Mouse (Mus musculus): ENCODE data around the gene Gss. TPM values are rescaled to one million over a fixed set of nuclear protein-coding genes. Genes with fewer than 3 reads are reported as not detected.
A peak's percentile ranks its signal among the peaks of the same experiment; 100 is the strongest.

Gene Gss
- polyA plus RNA-seq, 1 experiment from 2014 or later = 28.0 TPM

GRCm38 (mm10) chr2:155537761-155538462 lies 54.7 kb downstream of the Gss start:
- H3K9ac ChIP-seq = no peak overlapping the region
- ATAC-seq (ENCODE audit: insufficient number of reproducible peaks, insufficient read depth, low FRiP score, low TSS enrichment) = no peak
- H3K4me3 ChIP-seq = no peak overlapping the region
- 80% methylated on average over 5 of the region's 5 CpGs for whole genome bisulfite sequencing
- H3K27ac ChIP-seq = no peak overlapping the region
- no peaks in the 10 kb centered on the region for H3K4me1 ChIP-seq
- no peaks in the 10 kb centered on the region for H3K9me3 ChIP-seq
- no peak overlapping the region for H3K4me2 ChIP-seq (replicated peaks)
- no peaks in the 10 kb centered on the region for H3K36me3 ChIP-seq
- no peaks in the 10 kb centered on the region for H3K27me3 ChIP-seq

GRCm38 (mm10) chr2:155536292-155536691 lies 56.3 kb downstream of the Gss start:
- Histone ChIP-seq H3K9me3 (no peaks in the 10 kb centered on the region), H3K27ac (no peak overlapping the region)

GRCm38 (mm10) chr2:155527367-155527766 lies 65.2 kb downstream of the Gss start:
- no peaks in the 10 kb centered on the region for H3K9me3 ChIP-seq
- H3K4me1 ChIP-seq = 0 out of 2 replicates have a peak, but pooled peaks cover 4% of the 10 kb centered on the region
- no peak overlapping the region for H3K27ac ChIP-seq
- no peak overlapping the region for H3K9ac ChIP-seq
- no peaks in the 10 kb centered on the region for H3K36me3 ChIP-seq
- 76% methylated on average over 5 of the region's 5 CpGs for WGBS
- H3K27me3 ChIP-seq = no peaks in the 10 kb centered on the region
- no peak overlapping the region for H3K4me2 ChIP-seq (replicated peaks)
- H3K4me3 ChIP-seq = no peak overlapping the region
- ATAC-seq (ENCODE audit: insufficient number of reproducible peaks, insufficient read depth, low FRiP score, low TSS enrichment) = no peak

More at GRCm38 (mm10) chr2:155536292-155536691, 56.3 kb downstream of the Gss start:
- no peak overlapping the region for H3K9ac ChIP-seq
- ATAC-seq (ENCODE audit: insufficient number of reproducible peaks, insufficient read depth, low FRiP score, low TSS enrichment) = no peak
- 0 out of 2 replicates have a peak, but pooled peaks cover 8% of the 10 kb centered on the region for H3K4me1 ChIP-seq
- H3K36me3 ChIP-seq = no peaks in the 10 kb centered on the region
- no peaks in the 10 kb centered on the region for H3K27me3 ChIP-seq
- no peak overlapping the region for H3K4me2 ChIP-seq (replicated peaks)
- H3K4me3 ChIP-seq = no peak overlapping the region

GRCm38 (mm10) chr2:155524378-155524777 lies 68.2 kb downstream of the Gss start:
- 54% methylated on average over 1 of the region's 1 CpGs for WGBS
- no peaks in the 10 kb centered on the region for H3K9me3 ChIP-seq

GRCm38 (mm10) chr2:155523706-155524105 lies 68.9 kb downstream of the Gss start:
- Histone ChIP-seq H3K27ac (no peak overlapping the region), H3K36me3 (no peaks in the 10 kb centered on the region), H3K27me3 (no peaks in the 10 kb centered on the region), H3K4me3 (no peak overlapping the region), H3K9ac (no peak overlapping the region), H3K9me3 (no peaks in the 10 kb centered on the region), H3K4me1 (0 out of 2 replicates have a peak, but pooled peaks cover 3% of the 10 kb centered on the region), H3K4me2 (replicated peaks) (no peak overlapping the region)
- WGBS = 57% methylated on average over 5 of the region's 5 CpGs
- no peak for ATAC-seq (ENCODE audit: insufficient number of reproducible peaks, insufficient read depth, low FRiP score, low TSS enrichment)

More at GRCm38 (mm10) chr2:155524378-155524777, 68.2 kb downstream of the Gss start:
- Histone ChIP-seq H3K4me1 (no peaks in the 10 kb centered on the region), H3K4me3 (no peak overlapping the region), H3K4me2 (replicated peaks) (no peak overlapping the region), H3K27me3 (no peaks in the 10 kb centered on the region), H3K9ac (no peak overlapping the region), H3K27ac (no peak overlapping the region), H3K36me3 (no peaks in the 10 kb centered on the region)
- no peak for ATAC-seq (ENCODE audit: insufficient number of reproducible peaks, insufficient read depth, low FRiP score, low TSS enrichment)

- Histone ChIP-seq H3K36me3 (no peaks in the 10 kb centered on the region), H3K4me1 (peaks cover 3% of the 10 kb centered on the region; the same call in 1 of the 2 replicates), H3K4me3 (peak overlapping the region; percentile 76), H3K9ac (peak overlapping the region; percentile 60), H3K27ac (no peak overlapping the region), H3K9me3 (no peaks in the 10 kb centered on the region), H3K27me3 (peaks cover 21% of the 10 kb centered on the region), H3K4me2 (replicated peaks) (peak overlapping the region; percentile 60)
- WGBS = 24% methylated on average over 18 of the region's 18 CpGs
- no peak for ATAC-seq (ENCODE audit: insufficient number of reproducible peaks, insufficient read depth, low FRiP score, low TSS enrichment)
Observed at GRCm38 (mm10) chr2:155518531-155519270, 73.9 kb downstream of the Gss start.

- peak within 1 kb of the TSS; percentile 76 for H3K4me3 ChIP-seq
- peaks cover 26% of the 10 kb centered on the region for H3K27me3 ChIP-seq
- peak; percentile 98 for ATAC-seq (ENCODE audit: insufficient number of reproducible peaks, insufficient read depth, low FRiP score, low TSS enrichment)
- WGBS = 4% methylated on average over 70 of the region's 70 CpGs
- no peaks in the 10 kb centered on the region for H3K36me3 ChIP-seq
- peak within 1 kb of the TSS; percentile 60 for H3K4me2 ChIP-seq (replicated peaks)
- H3K9me3 ChIP-seq = no peaks in the 10 kb centered on the region
- 0 out of 2 replicates have a peak within 1 kb of the TSS, but pooled peaks have one; percentile 36 for H3K27ac ChIP-seq
- H3K9ac ChIP-seq = peak within 1 kb of the TSS; percentile 60
- H3K4me1 ChIP-seq = peaks cover 3% of the 10 kb centered on the region; the same call in 1 of the 2 replicates
Observed at GRCm38 (mm10) chr2:155517455-155518423, 74.9 kb downstream of the Gss start, which contains the start of the genes Acss2 and Ggt7. Gene Acss2, plus strand, starts transcription at chr2:155517948. Gene Ggt7, minus strand, starts transcription at chr2:155518237.

GRCm38 (mm10) chr2:155515941-155516340 lies 76.7 kb downstream of the Gss start:
- no peak for ATAC-seq (ENCODE audit: insufficient number of reproducible peaks, insufficient read depth, low FRiP score, low TSS enrichment)

GRCm38 (mm10) chr2:155514666-155515065 lies 77.9 kb downstream of the Gss start:
- H3K4me1 ChIP-seq = peaks cover 3% of the 10 kb centered on the region; the same call in 1 of the 2 replicates
- H3K4me3 ChIP-seq = peak overlapping the region; percentile 42
- no peaks in the 10 kb centered on the region for H3K36me3 ChIP-seq
- H3K27me3 ChIP-seq = peaks cover 26% of the 10 kb centered on the region
- H3K9me3 ChIP-seq = no peaks in the 10 kb centered on the region
- H3K27ac ChIP-seq = no peak overlapping the region
- no peak for ATAC-seq (ENCODE audit: insufficient number of reproducible peaks, insufficient read depth, low FRiP score, low TSS enrichment)
- H3K9ac ChIP-seq = peak overlapping the region; percentile 52
- H3K4me2 ChIP-seq (replicated peaks) = peak overlapping the region; percentile 68
- WGBS = 2% methylated on average over 23 of the region's 23 CpGs

More at GRCm38 (mm10) chr2:155515941-155516340, 76.7 kb downstream of the Gss start:
- Histone ChIP-seq H3K4me3 (no peak overlapping the region), H3K36me3 (no peaks in the 10 kb centered on the region), H3K4me2 (replicated peaks) (no peak overlapping the region), H3K9me3 (no peaks in the 10 kb centered on the region), H3K4me1 (peaks cover 3% of the 10 kb centered on the region; the same call in 1 of the 2 replicates), H3K27ac (no peak overlapping the region), H3K27me3 (peaks cover 26% of the 10 kb centered on the region), H3K9ac (no peak overlapping the region)
- WGBS = 4% methylated on average over 1 of the region's 1 CpGs

GRCm38 (mm10) chr2:155513543-155513942 lies 79.1 kb downstream of the Gss start:
- Histone ChIP-seq H3K4me2 (replicated peaks) (0 out of 2 replicates have a peak overlapping the region, but pooled peaks have one; percentile 68), H3K9me3 (no peaks in the 10 kb centered on the region), H3K36me3 (no peaks in the 10 kb centered on the region), H3K9ac (no peak overlapping the region), H3K27ac (no peak overlapping the region), H3K27me3 (peaks cover 26% of the 10 kb centered on the region), H3K4me1 (no peaks in the 10 kb centered on the region; the same call in 1 of the 2 replicates), H3K4me3 (0 out of 2 replicates have a peak overlapping the region, but pooled peaks have one; percentile 42)
- no peak for ATAC-seq (ENCODE audit: insufficient number of reproducible peaks, insufficient read depth, low FRiP score, low TSS enrichment)
- 60% methylated on average over 5 of the region's 5 CpGs for WGBS
